Mouse (Mus musculus) olfactory bulb, adult 2 months (tissue): Measurements from ENCODE around the gene Gart. TPM values are rescaled to one million over a fixed set of nuclear protein-coding genes. Genes with fewer than 3 reads are reported as not detected.

Experiments
- H3K27ac ChIP-seq: fragments of 200-500 bp; 2 replicates; pipeline ENCODE4 v1.5.1; 2012; ENCODE audit warnings: low read depth, low read length; ENCODE audit not compliant: insufficient read depth
- H3K4me1 ChIP-seq: fragments of 200-500 bp; 2 replicates; pipeline ENCODE4 v1.6.1; 2012; ENCODE audit warnings: low read length; ENCODE audit not compliant: control insufficient read depth, insufficient read depth
- H3K4me3 ChIP-seq: fragments of 200-500 bp; 2 replicates; pipeline ENCODE4 v1.5.1; 2012; ENCODE audit warnings: mild to moderate bottlenecking, low read depth, low read length, moderate library complexity; ENCODE audit not compliant: insufficient read depth
- CTCF ChIP-seq: fragments of 200-500 bp; IDR thresholded peaks from 2 replicates; pipeline ENCODE4 v1.5.1; 2012; ENCODE audit warnings: low read depth, mild to moderate bottlenecking, low read length, moderate library complexity; ENCODE audit not compliant: insufficient read depth
- POLR2A ChIP-seq: fragments of 200-500 bp; IDR thresholded peaks from 2 replicates; pipeline ENCODE4 v1.6.1; 2012; ENCODE audit warnings: mild to moderate bottlenecking, low read depth, low read length, moderate library complexity; ENCODE audit not compliant: insufficient read depth
- WGBS: fragments of 180-500 bp; shearing (Covaris S2); methylation state at CpG from one replicate; pipeline ENCODE4 v1.1.7; 2018; 5-methylcytosine and 5-hydroxymethylcytosine counted together
- polyA plus RNA-seq: library from polyadenylated mRNA; stranded (reverse); fragments of >200 nt; gene quantifications from 2 replicates; pipeline ENCODE4 v1.2.4, GENCODE M21; 2012; ENCODE audit warnings: low replicate concordance; ENCODE audit not compliant: missing spikeins, insufficient read depth, insufficient read length

Gart gene
- polyA plus RNA-seq, 1 experiment = not detected

DNA sequence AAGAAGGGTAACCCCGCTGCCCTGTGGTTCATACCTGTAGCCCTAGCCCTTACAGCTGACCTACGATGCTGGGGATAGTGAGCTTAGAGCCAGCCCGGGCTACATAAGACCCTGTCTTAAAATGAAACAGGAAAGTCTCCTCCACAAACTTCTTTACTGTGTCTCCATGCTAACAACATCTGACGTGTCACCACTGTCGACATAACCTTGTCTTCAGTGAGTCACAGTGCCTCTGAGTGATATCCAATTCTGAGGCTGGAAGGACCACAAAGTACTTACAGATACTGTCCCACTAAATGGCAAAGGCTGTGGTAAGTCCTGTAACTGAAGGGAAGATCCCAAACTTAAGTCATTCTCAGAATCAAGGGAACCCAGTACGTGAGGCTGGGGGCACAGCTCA lies 60.5 kb downstream of the Gart start:
- TF ChIP-seq CTCF = no peak
- TF ChIP-seq POLR2A = no peak
- WGBS = 92% methylated on average over 6 of the region's 6 CpGs
- Histone ChIP-seq H3K4me1 (peaks cover 14% of the 10 kb centered on the region), H3K4me3 (no peak overlapping the region), H3K27ac (no peak overlapping the region)

DNA sequence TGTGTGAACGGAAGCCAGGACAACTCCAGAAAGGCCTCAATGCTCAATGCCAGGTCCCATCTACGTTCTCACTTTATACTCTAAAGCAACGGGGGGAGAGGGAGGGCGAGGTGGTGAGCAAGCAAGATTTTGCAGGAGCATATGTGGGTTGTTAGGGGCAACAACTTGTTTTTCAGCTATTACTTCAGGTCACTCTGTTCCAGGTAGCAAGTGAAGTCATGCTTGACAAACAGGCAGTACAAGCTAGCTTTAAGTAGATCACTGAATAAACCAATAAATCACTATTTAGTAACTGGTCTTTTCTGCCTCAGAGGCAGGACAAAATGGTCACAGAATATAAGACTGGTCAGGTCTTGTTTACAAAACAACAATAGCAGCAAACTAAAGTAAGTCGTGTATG lies 61.1 kb downstream of the Gart start:
- H3K27ac ChIP-seq = no peak overlapping the region
- peaks cover 13% of the 10 kb centered on the region for H3K4me1 ChIP-seq
- TF ChIP-seq CTCF (no peak), POLR2A (no peak)
- 94% methylated on average over 5 of the region's 5 CpGs for WGBS
- no peak overlapping the region for H3K4me3 ChIP-seq

DNA sequence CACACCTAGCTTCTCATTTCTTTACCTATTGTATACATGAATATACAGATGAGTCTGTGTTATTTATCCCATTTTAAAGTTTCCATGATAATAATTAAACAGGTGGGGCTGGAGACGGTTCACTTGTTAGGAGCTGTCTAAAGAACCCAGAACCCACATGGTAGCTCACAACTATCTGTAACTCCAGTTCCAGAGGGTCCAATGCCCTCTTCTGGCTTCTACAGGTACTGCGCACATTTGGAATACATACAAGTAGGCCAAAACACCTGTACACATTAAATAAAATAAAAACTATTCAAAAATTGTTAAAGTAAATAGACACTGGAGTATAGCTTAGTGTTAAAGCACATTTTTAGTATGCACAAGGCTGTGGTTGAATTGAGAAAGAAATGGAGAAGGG lies 64.4 kb downstream of the Gart start:
- Histone ChIP-seq H3K27ac (no peak overlapping the region), H3K4me3 (no peak overlapping the region), H3K4me1 (no peaks in the 10 kb centered on the region)
- TF ChIP-seq CTCF (no peak), POLR2A (no peak)
- WGBS = 69% methylated on average over 2 of the region's 2 CpGs

DNA sequence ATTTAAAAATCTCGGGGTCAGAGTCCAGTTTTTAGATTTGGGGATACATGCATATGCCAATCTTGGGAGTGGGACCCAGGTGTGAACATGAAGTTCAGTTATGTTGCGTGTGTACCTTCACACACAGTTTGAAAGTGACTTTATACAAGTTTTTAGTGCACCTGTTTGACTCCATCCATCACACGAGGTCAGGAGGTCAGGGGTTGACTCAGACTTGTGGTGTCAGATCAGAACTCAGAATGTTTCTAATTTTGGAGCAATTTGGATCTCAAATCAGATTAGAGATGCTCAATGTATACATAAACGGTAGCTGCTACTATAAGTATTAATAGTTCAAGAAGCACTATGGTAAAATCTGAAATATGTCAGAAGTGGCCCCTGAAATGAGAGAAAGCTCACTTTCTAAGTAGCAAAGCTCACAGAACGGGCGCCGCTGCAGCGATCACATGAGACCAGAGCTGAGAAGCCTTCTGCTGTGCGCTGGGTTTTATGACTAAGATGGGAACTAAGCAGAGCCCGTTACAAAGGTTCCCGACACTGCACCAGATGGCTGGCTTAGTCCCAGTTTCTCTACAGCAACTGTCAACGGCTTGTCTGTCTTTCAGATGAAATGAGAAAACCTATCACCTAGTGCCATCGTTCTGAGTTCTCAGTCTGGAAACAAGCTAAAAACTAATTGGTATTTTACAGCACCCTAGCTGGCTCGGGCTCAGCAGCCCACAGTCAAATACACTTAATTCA lies 67.6 kb downstream of the Gart start:
- Histone ChIP-seq H3K27ac (no peak overlapping the region), H3K4me3 (no peak overlapping the region), H3K4me1 (no peaks in the 10 kb centered on the region)
- TF ChIP-seq CTCF (no peak), POLR2A (no peak)
- WGBS = 79% methylated on average over 14 of the region's 14 CpGs

DNA sequence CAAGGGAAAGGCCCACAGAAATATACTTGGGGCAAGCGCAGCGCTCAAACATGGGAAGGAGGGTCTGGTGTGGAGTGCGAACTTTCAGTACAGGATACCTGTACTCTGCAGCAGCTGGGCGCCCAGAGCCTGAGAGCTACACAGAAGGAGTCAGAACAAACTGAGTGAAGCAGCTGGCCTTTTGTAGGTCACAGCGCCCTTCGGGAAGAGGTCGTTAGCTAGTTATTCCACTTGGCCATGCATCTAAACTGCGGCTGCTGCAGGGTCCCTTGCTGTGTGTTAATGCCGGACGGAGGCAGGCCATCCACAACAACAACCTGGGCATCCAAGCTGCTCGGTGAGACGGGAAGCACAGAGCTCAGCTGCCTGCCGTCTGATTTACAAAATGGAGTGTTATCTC lies 71.6 kb downstream of the Gart start:
- 67% methylated on average over 13 of the region's 13 CpGs for WGBS
- Histone ChIP-seq H3K4me1 (no peaks in the 10 kb centered on the region), H3K27ac (no peak overlapping the region), H3K4me3 (no peak overlapping the region)
- TF ChIP-seq CTCF (no peak), POLR2A (no peak)

Other genes starting within 250 kb of the Gart start
- gene Il10rb, start 240.8 kb downstream of the Gart start, polyA plus RNA-seq = not detected in 2 replicates
- not detected in 2 replicates for gene Ifnar1, start 161.7 kb downstream of the Gart start, polyA plus RNA-seq
- gene Ifngr2, start 99.9 kb downstream of the Gart start, polyA plus RNA-seq = not detected in 2 replicates
- gene Tmem50b, start 49.2 kb downstream of the Gart start, polyA plus RNA-seq = not detected in 2 replicates
- not detected in 2 replicates for gene Dnajc28, start 27.9 kb downstream of the Gart start, polyA plus RNA-seq
- 159 and 242 TPM in 2 replicates for gene Son, start 554 bp upstream of the Gart start, polyA plus RNA-seq
- gene Donson, start 41.8 kb upstream of the Gart start, polyA plus RNA-seq = not detected in 2 replicates
- gene Cryzl1, start 82.0 kb upstream of the Gart start, polyA plus RNA-seq = not detected in 2 replicates
- 406 TPM in 1 of 2 replicates, not detected in the other for gene Itsn1, start 82.3 kb upstream of the Gart start, polyA plus RNA-seq